Mouse (Mus musculus) limb, embryonic 11.5 days (tissue): ENCODE data around the gene Cyp26b1. TPM values are rescaled to one million over a fixed set of nuclear protein-coding genes. Genes with fewer than 3 reads are reported as not detected.

Source experiments
- ATAC-seq: fragments of 200-750 bp; cut with Nextera tagmentation; 2 replicates; pipeline ENCODE4 v1.8.0; 2017; ENCODE audit warnings: low read depth; ENCODE audit not compliant: insufficient number of reproducible peaks, low FRiP score, low TSS enrichment
- DNase-seq: peaks from one replicate; pipeline ENCODE4 v3.0.0-alpha.2; 2015; ENCODE audit warnings: low spot score
- H3K27ac ChIP-seq: fragments of 300-500 bp; sonication (generic); replicated peaks from 2 replicates; pipeline ENCODE4 v1.5.1; 2014; ENCODE audit warnings: low read depth, mild to moderate bottlenecking, low read length
- H3K27me3 ChIP-seq: fragments of 300-500 bp; sonication (generic); 2 replicates; pipeline ENCODE4 v1.6.1; 2014; ENCODE audit warnings: mild to moderate bottlenecking, low read length, mixed read lengths; ENCODE audit not compliant: control insufficient read depth, insufficient read depth
- H3K36me3 ChIP-seq: fragments of 300-500 bp; sonication (generic); 2 replicates; pipeline ENCODE4 v1.6.1; 2014; ENCODE audit warnings: mild to moderate bottlenecking, low read length, moderate library complexity, mixed read lengths; ENCODE audit not compliant: control insufficient read depth, insufficient read depth
- H3K4me1 ChIP-seq: fragments of 300-500 bp; sonication (generic); 2 replicates; pipeline ENCODE4 v1.6.1; 2014; ENCODE audit warnings: low read length, mixed read lengths; ENCODE audit not compliant: control insufficient read depth, insufficient read depth
- H3K4me2 ChIP-seq: fragments of 300-500 bp; sonication (generic); 2 replicates; pipeline ENCODE4 v1.6.1; 2014; ENCODE audit warnings: low read depth, mild to moderate bottlenecking, moderate library complexity; ENCODE audit not compliant: severe bottlenecking
- H3K4me3 ChIP-seq: fragments of 300-500 bp; sonication (generic); 2 replicates; pipeline ENCODE4 v1.5.1; 2014; ENCODE audit warnings: low read depth, low read length
- H3K9ac ChIP-seq: fragments of 300-500 bp; sonication (generic); 2 replicates; pipeline ENCODE4 v1.6.1; 2014; ENCODE audit warnings: mild to moderate bottlenecking, low read length
- H3K9me3 ChIP-seq: fragments of 300-500 bp; sonication (generic); 2 replicates; pipeline ENCODE4 v1.6.1; 2016; ENCODE audit warnings: low read length; ENCODE audit not compliant: control insufficient read depth
- WGBS: fragments of 180-500 bp; shearing (Covaris S2); extraction: QIAGEN DNeasy Blood & Tissue Kit; methylation state at CpG from one replicate; pipeline ENCODE4 v1.1.7; 2014; 5-methylcytosine and 5-hydroxymethylcytosine counted together
- polyA plus RNA-seq: library from polyadenylated mRNA; unstranded; fragments of >200 nt; fragmentation: Nextera tagmentation; extraction: Ambion mirVana; gene quantifications from 2 replicates; pipeline ENCODE4 v1.2.1, GENCODE M21; 2014

The Cyp26b1 gene
- 35.0 and 37.6 TPM in 2 replicates for polyA plus RNA-seq

DNA sequence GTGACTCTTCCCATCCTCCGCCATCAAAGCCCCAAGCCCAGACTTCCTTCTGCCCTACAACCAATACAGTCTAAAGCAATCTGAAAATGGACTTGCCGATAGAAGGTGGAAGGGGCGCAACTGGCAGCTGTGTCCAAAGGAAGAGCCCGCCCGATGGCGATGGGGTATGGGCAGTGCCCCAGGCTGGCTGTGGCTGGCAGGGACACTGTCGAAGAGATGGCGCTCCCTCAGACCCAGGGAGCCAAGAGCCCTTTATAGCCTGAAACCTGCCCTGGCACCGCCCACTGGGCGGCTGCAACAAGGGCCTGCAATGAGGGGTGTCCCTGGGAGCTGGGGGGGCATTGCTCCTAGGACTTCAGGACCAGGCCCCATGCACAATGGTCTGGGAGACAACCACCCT, at the start of gene Cyp26b1:
TSS of gene Cyp26b1 (minus strand) at position 216 of the 400 bp plus-strand sequence.
- H3K27ac ChIP-seq = no peak within 1 kb of the TSS

GRCm38 (mm10) chr6:84641062-84641431, 47.3 kb upstream of the Cyp26b1 start:
- no peak overlapping the region for H3K4me3 ChIP-seq
- H3K36me3 ChIP-seq = no peaks in the 10 kb centered on the region
- ATAC-seq (no peak), DNase-seq (no peak)
- no peaks in the 10 kb centered on the region for H3K4me1 ChIP-seq
- 69% methylated on average over 4 of the region's 4 CpGs for WGBS
- H3K27me3 ChIP-seq = no peaks in the 10 kb centered on the region
- no peak overlapping the region for H3K9ac ChIP-seq
- no peak overlapping the region for H3K4me2 ChIP-seq
- H3K9me3 ChIP-seq = no peaks in the 10 kb centered on the region
- no peak overlapping the region for H3K27ac ChIP-seq

More for the DNA sequence above, at the start of gene Cyp26b1:
- no peak for ATAC-seq
- no peak within 1 kb of the TSS for H3K9ac ChIP-seq
- H3K4me2 ChIP-seq = no peak within 1 kb of the TSS
- H3K36me3 ChIP-seq = no peaks in the 10 kb centered on the region
- no peak within 1 kb of the TSS for H3K4me3 ChIP-seq
- no peaks in the 10 kb centered on the region for H3K27me3 ChIP-seq
- peaks cover 9% of the 10 kb centered on the region; the same call in 1 of the 2 replicates for H3K4me1 ChIP-seq
- no peaks in the 10 kb centered on the region for H3K9me3 ChIP-seq
- DNase-seq = peak; percentile 19
- WGBS = 86% methylated on average over 10 of the region's 10 CpGs

DNA sequence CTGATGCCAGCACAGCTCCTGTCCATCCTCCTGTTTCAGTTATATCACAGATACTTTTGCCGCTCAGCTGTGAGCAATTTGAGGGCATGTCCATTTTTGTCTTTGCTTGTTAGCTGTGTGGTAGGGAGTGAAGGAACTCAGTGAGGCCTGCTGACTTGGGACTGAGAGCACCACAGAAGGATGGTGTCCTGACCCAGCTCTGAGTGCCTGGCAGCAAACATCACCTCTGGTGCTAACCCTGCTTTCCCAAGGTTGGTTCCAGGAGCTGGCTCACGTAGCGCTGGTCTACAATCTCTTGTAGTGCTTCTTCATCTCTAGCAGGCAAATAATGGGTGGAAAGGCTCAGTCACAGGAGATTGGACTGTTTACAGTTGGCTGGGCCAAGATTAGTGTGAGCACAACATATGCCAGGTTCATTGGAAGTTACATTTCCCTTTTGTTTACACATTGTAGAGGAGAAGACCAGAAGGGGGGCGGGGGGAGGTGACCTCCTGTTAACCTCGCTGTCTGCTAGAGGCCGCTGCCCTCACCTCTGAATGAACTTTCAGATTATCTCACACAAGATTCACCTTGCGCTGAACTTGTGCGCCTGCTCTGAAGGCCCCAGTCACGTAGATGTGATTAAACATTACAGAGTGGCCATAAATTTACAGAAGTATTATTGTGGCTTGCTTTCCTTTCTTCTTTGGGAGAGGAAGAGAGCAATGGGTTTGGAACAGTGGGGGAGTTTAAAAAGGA, 46.8 kb upstream of the Cyp26b1 start:
- DNase-seq (peak; percentile 26), ATAC-seq (no peak)
- no peak overlapping the region for H3K27ac ChIP-seq
- H3K9me3 ChIP-seq = no peaks in the 10 kb centered on the region
- H3K27me3 ChIP-seq = no peaks in the 10 kb centered on the region
- H3K4me3 ChIP-seq = no peak overlapping the region
- no peak overlapping the region for H3K9ac ChIP-seq
- no peak overlapping the region for H3K4me2 ChIP-seq
- H3K4me1 ChIP-seq = no peaks in the 10 kb centered on the region
- 42% methylated on average over 9 of the region's 9 CpGs for WGBS
- no peaks in the 10 kb centered on the region for H3K36me3 ChIP-seq

DNA sequence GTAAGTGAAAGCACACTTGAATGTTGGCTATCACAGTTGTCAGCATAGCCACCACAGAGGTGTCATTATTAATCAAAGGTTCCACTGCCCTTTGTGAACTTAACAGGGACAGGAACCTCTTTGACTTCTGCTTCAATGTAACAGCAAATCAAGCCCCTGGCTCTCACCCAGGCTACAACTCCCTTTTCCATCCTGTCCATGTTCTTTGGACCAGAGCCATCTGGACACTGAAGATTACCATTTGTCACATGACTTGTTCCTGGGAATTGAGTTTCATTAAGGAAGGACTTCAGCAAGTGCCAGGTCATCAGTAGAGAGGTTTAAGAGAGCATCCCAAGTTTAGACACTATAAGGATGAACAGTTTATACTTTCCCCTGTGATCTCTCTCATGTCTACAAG, 44.5 kb upstream of the Cyp26b1 start:
- Histone ChIP-seq H3K4me3 (no peak overlapping the region), H3K27me3 (no peaks in the 10 kb centered on the region), H3K4me2 (no peak overlapping the region), H3K9me3 (no peaks in the 10 kb centered on the region), H3K36me3 (no peaks in the 10 kb centered on the region), H3K4me1 (no peaks in the 10 kb centered on the region), H3K27ac (no peak overlapping the region), H3K9ac (no peak overlapping the region)
- no peak for ATAC-seq
- DNase-seq = no peak

DNA sequence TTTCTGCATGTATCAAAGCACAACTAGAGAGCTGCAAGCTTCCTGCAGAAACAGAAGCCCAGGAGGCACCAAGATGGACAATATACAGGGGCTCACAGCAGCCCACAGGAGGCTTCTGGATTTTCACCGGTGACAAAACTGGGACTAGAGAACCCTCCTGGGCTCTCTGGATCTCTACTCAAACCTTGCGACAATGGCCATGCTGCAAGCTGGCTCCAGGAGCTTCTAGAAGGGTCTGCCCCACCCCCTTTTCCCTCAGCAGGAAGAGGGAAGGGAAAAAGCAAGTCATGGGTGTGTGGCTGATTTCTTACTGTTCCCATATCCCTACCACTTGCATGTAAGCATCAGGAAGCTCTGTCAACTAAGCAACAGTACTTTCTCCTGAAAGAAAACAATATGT, 37.9 kb upstream of the Cyp26b1 start:
- H3K4me3 ChIP-seq = no peak overlapping the region
- WGBS = 85% methylated on average over 2 of the region's 2 CpGs
- no peaks in the 10 kb centered on the region for H3K36me3 ChIP-seq
- no peaks in the 10 kb centered on the region for H3K9me3 ChIP-seq
- no peak overlapping the region for H3K4me2 ChIP-seq
- H3K27ac ChIP-seq = no peak overlapping the region
- H3K4me1 ChIP-seq = no peaks in the 10 kb centered on the region
- no peak overlapping the region for H3K9ac ChIP-seq
- ATAC-seq (no peak), DNase-seq (no peak)
- H3K27me3 ChIP-seq = no peaks in the 10 kb centered on the region

- no peak overlapping the region for H3K9ac ChIP-seq
- H3K27me3 ChIP-seq = no peaks in the 10 kb centered on the region
- ATAC-seq (no peak), DNase-seq (no peak)
- H3K4me2 ChIP-seq = no peak overlapping the region
- H3K4me3 ChIP-seq = no peak overlapping the region
- WGBS = 8% methylated on average over 1 of the region's 1 CpGs
- no peaks in the 10 kb centered on the region for H3K4me1 ChIP-seq
- H3K9me3 ChIP-seq = no peaks in the 10 kb centered on the region
- H3K36me3 ChIP-seq = no peaks in the 10 kb centered on the region
- H3K27ac ChIP-seq = no peak overlapping the region
These were observed 36.6 kb upstream of the Cyp26b1 start for GRCm38 (mm10) chr6:84630276-84630675.

DNA sequence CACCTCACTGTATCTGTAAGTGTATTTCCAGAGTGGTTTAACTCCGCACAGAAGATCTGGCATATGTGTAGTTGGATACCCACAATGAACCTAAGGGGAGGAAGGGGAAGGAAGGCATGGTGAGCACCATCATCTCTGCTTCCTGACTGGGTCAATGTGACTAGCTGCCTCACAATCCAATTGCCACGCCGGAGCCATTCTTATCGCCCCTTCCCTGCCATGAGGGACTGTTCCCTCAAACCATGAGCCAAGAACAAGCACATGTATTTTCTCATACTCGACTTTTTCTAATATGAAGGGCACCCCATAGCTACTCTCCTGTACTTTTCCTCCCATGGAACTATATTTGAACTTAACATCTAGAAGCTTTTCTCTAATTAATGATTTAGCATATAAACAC, 35.1 kb upstream of the Cyp26b1 start:
- Histone ChIP-seq H3K36me3 (no peaks in the 10 kb centered on the region), H3K27ac (no peak overlapping the region), H3K9ac (no peak overlapping the region), H3K4me1 (no peaks in the 10 kb centered on the region), H3K27me3 (no peaks in the 10 kb centered on the region), H3K9me3 (no peaks in the 10 kb centered on the region), H3K4me2 (no peak overlapping the region), H3K4me3 (no peak overlapping the region)
- 86% methylated on average over 5 of the region's 5 CpGs for WGBS
- ATAC-seq (no peak), DNase-seq (no peak)

DNA sequence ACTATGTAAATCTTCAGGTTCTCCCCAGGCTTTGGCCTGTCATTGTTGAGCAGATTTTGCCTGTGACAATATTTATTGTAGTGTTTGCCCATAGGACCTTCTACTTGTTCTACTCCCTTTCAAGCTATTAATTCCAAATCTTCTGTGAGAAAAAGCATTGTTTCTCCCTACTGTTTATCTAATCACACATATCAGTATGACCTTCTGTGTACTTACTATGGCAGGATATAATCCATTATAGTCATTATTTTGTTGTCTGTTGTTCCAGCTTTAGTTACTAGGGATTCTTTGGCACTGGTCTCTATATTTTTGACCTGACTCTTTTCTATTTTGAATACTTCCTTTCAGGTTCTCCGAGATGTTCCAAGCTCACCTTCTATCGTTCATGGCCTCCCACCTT, 32.7 kb upstream of the Cyp26b1 start:
- DNase-seq = no peak
- Histone ChIP-seq H3K27ac (no peak overlapping the region), H3K9ac (no peak overlapping the region), H3K9me3 (no peaks in the 10 kb centered on the region), H3K4me2 (no peak overlapping the region), H3K27me3 (no peaks in the 10 kb centered on the region), H3K4me3 (no peak overlapping the region), H3K4me1 (no peaks in the 10 kb centered on the region), H3K36me3 (no peaks in the 10 kb centered on the region)
- ATAC-seq = no peak
- 88% methylated on average over 2 of the region's 2 CpGs for WGBS

- ATAC-seq = no peak
- Histone ChIP-seq H3K9ac (no peak overlapping the region), H3K27ac (no peak overlapping the region), H3K27me3 (no peaks in the 10 kb centered on the region), H3K4me1 (no peaks in the 10 kb centered on the region), H3K4me2 (no peak overlapping the region), H3K4me3 (no peak overlapping the region), H3K9me3 (no peaks in the 10 kb centered on the region), H3K36me3 (no peaks in the 10 kb centered on the region)
- 90% methylated on average over 6 of the region's 6 CpGs for WGBS
- no peak for DNase-seq
These were observed 25.5 kb upstream of the Cyp26b1 start for GRCm38 (mm10) chr6:84619166-84619565.
